Mouse (Mus musculus): Measurements from ENCODE around the gene Ankrd28. TPM values are rescaled to one million over a fixed set of nuclear protein-coding genes. Genes with fewer than 3 reads are reported as not detected.
A peak's percentile ranks its signal among the peaks of the same experiment; 100 is the strongest.

Ankrd28 gene
- polyA plus RNA-seq, 1 experiment from 2014 or later, result 10.2 TPM

- Histone ChIP-seq H3K36me3 (ENCODE audit: control insufficient read depth, insufficient read depth, low read length) (no peaks in the 10 kb centered on the region), H3K4me3 (ENCODE audit: low read depth, low read length) (no peak overlapping the region), H3K4me1 (ENCODE audit: control insufficient read depth, insufficient read depth, low read length) (0 out of 2 replicates have a peak, but pooled peaks cover 2% of the 10 kb centered on the region), H3K27me3 (ENCODE audit: control insufficient read depth, insufficient read depth, low read length) (no peaks in the 10 kb centered on the region), H3K9ac (ENCODE audit: low read length) (no peak overlapping the region), H3K27ac (replicated peaks; ENCODE audit: low read depth, low read length) (no peak overlapping the region), H3K4me2 (ENCODE audit: low read depth, severe bottlenecking) (no peak overlapping the region), H3K9me3 (ENCODE audit: control insufficient read depth, low read length) (no peaks in the 10 kb centered on the region)
- ATAC-seq (ENCODE audit: insufficient number of reproducible peaks, low FRiP score, low TSS enrichment, low read depth), result no peak
- no peak for DNase-seq (ENCODE audit: low spot score)
- 83% methylated on average over 5 of the region's 5 CpGs for WGBS
Observed at GRCm38 (mm10) chr14:31856007-31856406, 25.6 kb upstream of the Ankrd28 start.

GRCm38 (mm10) chr14:31854667-31855066, 24.2 kb upstream of the Ankrd28 start:
- 0 out of 2 replicates have a peak, but pooled peaks cover 2% of the 10 kb centered on the region for H3K4me1 ChIP-seq (ENCODE audit: control insufficient read depth, insufficient read depth, low read length)
- no peak overlapping the region for H3K4me3 ChIP-seq (ENCODE audit: low read depth, low read length)
- DNase-seq (ENCODE audit: low spot score), result no peak
- no peaks in the 10 kb centered on the region for H3K27me3 ChIP-seq (ENCODE audit: control insufficient read depth, insufficient read depth, low read length)
- no peak overlapping the region for H3K4me2 ChIP-seq (ENCODE audit: low read depth, severe bottlenecking)
- no peak overlapping the region for H3K27ac ChIP-seq (replicated peaks; ENCODE audit: low read depth, low read length)
- 68% methylated on average over 4 of the region's 4 CpGs for WGBS
- no peak for ATAC-seq (ENCODE audit: insufficient number of reproducible peaks, low FRiP score, low TSS enrichment, low read depth)
- no peaks in the 10 kb centered on the region for H3K36me3 ChIP-seq (ENCODE audit: control insufficient read depth, insufficient read depth, low read length)
- no peaks in the 10 kb centered on the region for H3K9me3 ChIP-seq (ENCODE audit: control insufficient read depth, low read length)
- H3K9ac ChIP-seq (ENCODE audit: low read length), result no peak overlapping the region

DNA sequence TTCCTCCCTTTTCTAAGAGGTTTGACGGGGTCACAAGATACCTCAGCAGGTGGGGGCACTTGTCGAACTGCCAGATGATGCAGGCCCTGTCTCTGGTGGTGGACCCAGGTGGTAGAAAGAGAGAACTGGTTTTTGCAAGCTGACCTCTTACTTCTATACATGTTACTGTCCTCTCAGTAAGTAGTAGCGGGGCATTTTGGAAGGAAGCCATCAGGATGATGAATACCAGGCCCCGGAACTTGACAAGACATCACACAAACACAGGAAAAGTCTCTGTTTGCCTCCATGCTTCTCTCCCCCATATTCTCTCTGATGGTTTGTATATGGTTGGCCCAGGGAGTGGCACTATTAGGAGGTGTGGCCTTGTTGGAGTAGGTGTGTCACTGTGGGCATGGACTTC, 13.1 kb upstream of the Ankrd28 start:
- H3K4me1 ChIP-seq (ENCODE audit: control insufficient read depth, insufficient read depth, low read length), result no peaks in the 10 kb centered on the region
- ATAC-seq (ENCODE audit: insufficient number of reproducible peaks, low FRiP score, low TSS enrichment, low read depth) (no peak), DNase-seq (ENCODE audit: low spot score) (no peak)
- 76% methylated on average over 4 of the region's 4 CpGs for WGBS
- H3K4me2 ChIP-seq (ENCODE audit: low read depth, severe bottlenecking), result no peak overlapping the region
- no peaks in the 10 kb centered on the region for H3K9me3 ChIP-seq (ENCODE audit: control insufficient read depth, low read length)
- no peak overlapping the region for H3K9ac ChIP-seq (ENCODE audit: low read length)
- H3K36me3 ChIP-seq (ENCODE audit: control insufficient read depth, insufficient read depth, low read length), result no peaks in the 10 kb centered on the region
- no peaks in the 10 kb centered on the region for H3K27me3 ChIP-seq (ENCODE audit: control insufficient read depth, insufficient read depth, low read length)
- H3K4me3 ChIP-seq (ENCODE audit: low read depth, low read length), result no peak overlapping the region
- H3K27ac ChIP-seq (replicated peaks; ENCODE audit: low read depth, low read length), result no peak overlapping the region

DNA sequence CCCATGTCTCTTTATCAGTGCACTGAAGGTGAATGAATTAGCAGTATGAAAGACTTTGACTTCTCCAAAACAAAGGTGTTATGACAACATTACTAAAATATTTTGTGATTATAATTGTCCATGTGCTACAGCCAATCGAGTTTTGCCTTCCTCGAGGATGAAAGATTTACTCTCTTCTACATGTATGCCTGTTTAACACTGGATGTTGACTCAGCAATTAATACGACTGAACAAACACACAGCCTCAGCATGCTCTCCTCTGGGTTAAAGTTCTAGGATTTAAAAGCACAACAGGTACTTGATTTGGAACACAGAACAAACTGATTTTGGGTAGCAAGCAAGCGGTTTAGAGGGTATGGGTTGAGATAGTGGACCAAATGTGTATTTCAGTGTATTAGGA, 1.6 kb upstream of the Ankrd28 start:
- DNase-seq (ENCODE audit: low spot score) (no peak), ATAC-seq (ENCODE audit: insufficient number of reproducible peaks, low FRiP score, low TSS enrichment, low read depth) (no peak)
- H3K27ac ChIP-seq (replicated peaks; ENCODE audit: low read depth, low read length), result no peak overlapping the region
- H3K4me1 ChIP-seq (ENCODE audit: control insufficient read depth, insufficient read depth, low read length), result 0 out of 2 replicates have a peak, but pooled peaks cover 2% of the 10 kb centered on the region
- H3K4me2 ChIP-seq (ENCODE audit: low read depth, severe bottlenecking), result no peak overlapping the region
- H3K4me3 ChIP-seq (ENCODE audit: low read depth, low read length), result no peak overlapping the region
- WGBS, result 75% methylated on average over 4 of the region's 4 CpGs
- H3K27me3 ChIP-seq (ENCODE audit: control insufficient read depth, insufficient read depth, low read length), result no peaks in the 10 kb centered on the region
- no peaks in the 10 kb centered on the region for H3K36me3 ChIP-seq (ENCODE audit: control insufficient read depth, insufficient read depth, low read length)
- no peak overlapping the region for H3K9ac ChIP-seq (ENCODE audit: low read length)
- 0 out of 2 replicates have a peak, but pooled peaks cover 3% of the 10 kb centered on the region for H3K9me3 ChIP-seq (ENCODE audit: control insufficient read depth, low read length)

- Histone ChIP-seq H3K4me3 (ENCODE audit: low read depth, low read length) (peak overlapping the region; percentile 88), H3K27me3 (ENCODE audit: control insufficient read depth, insufficient read depth, low read length) (no peaks in the 10 kb centered on the region), H3K27ac (replicated peaks; ENCODE audit: low read depth, low read length) (no peak overlapping the region), H3K9me3 (ENCODE audit: control insufficient read depth, low read length) (no peaks in the 10 kb centered on the region), H3K4me1 (ENCODE audit: control insufficient read depth, insufficient read depth, low read length) (0 out of 2 replicates have a peak, but pooled peaks cover 2% of the 10 kb centered on the region), H3K4me2 (ENCODE audit: low read depth, severe bottlenecking) (peak overlapping the region; percentile 43), H3K9ac (ENCODE audit: low read length) (peak overlapping the region; percentile 78; the same call in 1 of the 2 replicates), H3K36me3 (ENCODE audit: control insufficient read depth, insufficient read depth, low read length) (no peaks in the 10 kb centered on the region)
- 10% methylated on average over 7 of the region's 7 CpGs for WGBS
- ATAC-seq (ENCODE audit: insufficient number of reproducible peaks, low FRiP score, low TSS enrichment, low read depth), result no peak
- DNase-seq (ENCODE audit: low spot score), result peak; percentile 28
Observed at GRCm38 (mm10) chr14:31831370-31831712, 890 bp upstream of the Ankrd28 start.

GRCm38 (mm10) chr14:31829761-31830562, 489 bp downstream of the Ankrd28 start:
- Histone ChIP-seq H3K27me3 (ENCODE audit: control insufficient read depth, insufficient read depth, low read length) (no peaks in the 10 kb centered on the region), H3K27ac (replicated peaks; ENCODE audit: low read depth, low read length) (peak overlapping the region; percentile 88), H3K36me3 (ENCODE audit: control insufficient read depth, insufficient read depth, low read length) (no peaks in the 10 kb centered on the region), H3K4me2 (ENCODE audit: low read depth, severe bottlenecking) (peak overlapping the region; percentile 74), H3K4me3 (ENCODE audit: low read depth, low read length) (peak overlapping the region; percentile 88), H3K4me1 (ENCODE audit: control insufficient read depth, insufficient read depth, low read length) (0 out of 2 replicates have a peak, but pooled peaks cover 2% of the 10 kb centered on the region), H3K9me3 (ENCODE audit: control insufficient read depth, low read length) (no peaks in the 10 kb centered on the region), H3K9ac (ENCODE audit: low read length) (peak overlapping the region; percentile 78)
- WGBS, result 0% methylated on average over 59 of the region's 97 CpGs
- ATAC-seq (ENCODE audit: insufficient number of reproducible peaks, low FRiP score, low TSS enrichment, low read depth) (peak; percentile 76; the same call in 1 of the 2 replicates), DNase-seq (ENCODE audit: low spot score) (peak; percentile 66)

GRCm38 (mm10) chr14:31827221-31827620, 3.2 kb downstream of the Ankrd28 start:
- Histone ChIP-seq H3K27ac (replicated peaks; ENCODE audit: low read depth, low read length) (no peak overlapping the region), H3K9ac (ENCODE audit: low read length) (no peak overlapping the region), H3K4me1 (ENCODE audit: control insufficient read depth, insufficient read depth, low read length) (0 out of 2 replicates have a peak, but pooled peaks cover 2% of the 10 kb centered on the region), H3K4me3 (ENCODE audit: low read depth, low read length) (no peak overlapping the region), H3K9me3 (ENCODE audit: control insufficient read depth, low read length) (no peaks in the 10 kb centered on the region), H3K36me3 (ENCODE audit: control insufficient read depth, insufficient read depth, low read length) (no peaks in the 10 kb centered on the region), H3K4me2 (ENCODE audit: low read depth, severe bottlenecking) (no peak overlapping the region), H3K27me3 (ENCODE audit: control insufficient read depth, insufficient read depth, low read length) (no peaks in the 10 kb centered on the region)
- DNase-seq (ENCODE audit: low spot score) (no peak), ATAC-seq (ENCODE audit: insufficient number of reproducible peaks, low FRiP score, low TSS enrichment, low read depth) (no peak)

DNA sequence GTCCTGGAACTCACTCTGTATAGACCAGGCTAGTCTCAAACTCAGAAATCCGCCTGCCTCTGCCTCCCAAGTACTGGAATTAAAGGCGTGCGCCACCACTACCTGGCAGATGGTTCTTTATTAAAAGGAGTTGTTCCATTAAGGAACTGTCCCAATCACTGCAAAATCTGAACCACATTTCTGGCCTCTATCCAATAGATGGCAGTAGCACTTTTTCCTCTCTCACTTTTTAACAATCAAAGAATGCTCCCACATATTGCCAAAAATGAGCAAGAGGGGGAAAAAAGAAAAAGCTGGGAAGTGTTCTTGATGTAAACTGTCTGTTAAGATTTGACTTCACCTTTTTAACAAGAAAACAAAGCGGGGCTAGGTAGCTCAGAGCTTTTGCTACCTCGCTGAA, 20.5 kb downstream of the Ankrd28 start:
- Histone ChIP-seq H3K27ac (replicated peaks; ENCODE audit: low read depth, low read length) (no peak overlapping the region), H3K36me3 (ENCODE audit: control insufficient read depth, insufficient read depth, low read length) (no peaks in the 10 kb centered on the region), H3K9ac (ENCODE audit: low read length) (no peak overlapping the region), H3K4me2 (ENCODE audit: low read depth, severe bottlenecking) (no peak overlapping the region), H3K27me3 (ENCODE audit: control insufficient read depth, insufficient read depth, low read length) (no peaks in the 10 kb centered on the region), H3K4me3 (ENCODE audit: low read depth, low read length) (no peak overlapping the region), H3K4me1 (ENCODE audit: control insufficient read depth, insufficient read depth, low read length) (no peaks in the 10 kb centered on the region), H3K9me3 (ENCODE audit: control insufficient read depth, low read length) (no peaks in the 10 kb centered on the region)
- DNase-seq (ENCODE audit: low spot score) (no peak), ATAC-seq (ENCODE audit: insufficient number of reproducible peaks, low FRiP score, low TSS enrichment, low read depth) (no peak)
- 94% methylated on average over 5 of the region's 5 CpGs for WGBS
